Mouse (Mus musculus) bone marrow, adult 2 months (tissue): ENCODE measurements around the gene Ddah1.
A peak's percentile ranks its signal among the peaks of the same experiment; 100 is the strongest.

Experiments used
- CTCF ChIP-seq: fragments of 200-500 bp; IDR thresholded peaks from 2 replicates; pipeline ENCODE4 v1.5.1; 2011; ENCODE audit warnings: low read length, control low read depth; ENCODE audit not compliant: control insufficient read depth, insufficient read depth
- POLR2A ChIP-seq: fragments of 200-500 bp; IDR thresholded peaks from 2 replicates; pipeline ENCODE4 v1.6.1; 2011; ENCODE audit warnings: low read depth, mild to moderate bottlenecking, control low read depth, low read length, borderline replicate concordance; ENCODE audit not compliant: control insufficient read depth

GRCm38 (mm10) chr3:145923874-145924577 is 165.6 kb downstream of the Ddah1 start:
- TF ChIP-seq POLR2A (peak; percentile 81), CTCF (no peak)
